In genomic region chr6:43666611-43667400, GRCm38 (mm10) we compare ENCODE assay signal across 8 mouse cellular contexts. TPM values are rescaled to one million over a fixed set of nuclear protein-coding genes. Genes with fewer than 3 reads are reported as not detected.
DNase-seq lines count a peak whose midpoint lies in the region; ATAC-seq and TF ChIP-seq lines count a peak whose summit lies in the region.

No protein-coding gene starts in this region.

- H3K4me1 ChIP-seq in thymus, adult 2 months (replicated peaks; ENCODE audit: control insufficient read depth, insufficient read depth, low read length) = no peaks in the 10 kb centered on the region
- peaks cover 43% of the 10 kb centered on the region for H3K4me1 ChIP-seq in liver, embryonic 12.5 days

- H3K4me2 ChIP-seq in liver, embryonic 12.5 days = peak overlapping the region; percentile 76

- WGBS in thymus, adult 2 months = 87% methylated on average over 7 of the region's 7 CpGs
- WGBS in liver, embryonic 12.5 days (ENCODE audit: insufficient replicate concordance) = 76% methylated on average over 7 of the region's 7 CpGs

- no peak for TF ChIP-seq POLR2A in thymus, adult 2 months (IDR thresholded peaks at IDR 0.05; ENCODE audit: control insufficient read depth, extremely low read depth, insufficient read depth, low read length, poor library complexity)

- DNase-seq in embryo, embryonic 10.5 days (ENCODE audit: low spot score) = peak; percentile 9
- DNase-seq in embryo, embryonic 11 days = no peak
- peak; percentile 2 for DNase-seq in thymus, adult 2 months
- no peak for DNase-seq in thymus, postnatal 4 days
- no peak for DNase-seq in adrenal gland, adult 18-20 months (ENCODE audit: low spot score in 2 of 2)
- no peak for DNase-seq in testis, postnatal 14 days (ENCODE audit: low spot score)

- TF ChIP-seq CTCF in thymus, adult 2 months (IDR thresholded peaks at IDR 0.05; ENCODE audit: borderline replicate concordance, control insufficient read depth, extremely low read depth, insufficient read depth, low read length, poor library complexity) = no peak

- no peak for ATAC-seq in liver, embryonic 12.5 days
- no peak for ATAC-seq in inflammation-experienced regulatory T-cells, adult 6 months

- no peaks in the 10 kb centered on the region for H3K27me3 ChIP-seq in thymus, adult 2 months (ENCODE audit: control insufficient read depth, insufficient read depth, low read length)
- no peaks in the 10 kb centered on the region for H3K27me3 ChIP-seq in liver, embryonic 12.5 days (replicated peaks)

- no peak overlapping the region for H3K27ac ChIP-seq in thymus, adult 2 months (ENCODE audit: control insufficient read depth, insufficient read depth, low read length)
- peak overlapping the region; percentile 87 for H3K27ac ChIP-seq in liver, embryonic 12.5 days

- H3K4me3 ChIP-seq in thymus, adult 2 months (ENCODE audit: control insufficient read depth, insufficient read depth, low read length) = no peak overlapping the region
- H3K4me3 ChIP-seq in liver, embryonic 12.5 days = peak overlapping the region; percentile 85

- H3K9ac ChIP-seq in liver, embryonic 12.5 days = peak overlapping the region; percentile 86

- H3K9me3 ChIP-seq in liver, embryonic 12.5 days (replicated peaks) = no peaks in the 10 kb centered on the region

- H3K36me3 ChIP-seq in thymus, adult 2 months (ENCODE audit: control insufficient read depth, insufficient read depth, low read length) = no peaks in the 10 kb centered on the region
- no peaks in the 10 kb centered on the region for H3K36me3 ChIP-seq in liver, embryonic 12.5 days

RNA-seq across cellular contexts. Expression of gene Tpk1, which starts 0.7 kb away (rescaled TPM):
- polyA plus RNA-seq in thymus, adult 2 months (2012; rRNA removed) = 3.2 and 3.5 TPM in 2 replicates
- 8.0 TPM in 2 replicates for polyA plus RNA-seq in liver, embryonic 12.5 days (2016; fragmentation: Nextera tagmentation; extraction: Ambion mirVana)
- polyA plus RNA-seq in inflammation-experienced regulatory T-cells, adult 6 months (2017; shearing (Covaris generic)) = 10 to 100 TPM; 10.4 to 19.5 (median 11.5) TPM
- total RNA-seq in adrenal gland, adult 18-20 months (2021) = 10 to 100 TPM in 1 of 2 experiments, 1 to 10 TPM in 1; 4.9 to 13.8 TPM

Comparison
In these comparisons a context has a peak if more than half of its experiments do, and no peak if none do; other contexts are left out.
1. DNase-seq: peak in embryo, embryonic 10.5 days (single experiment) and thymus, adult 2 months (single experiment); none in embryo, embryonic 11 days (single experiment), thymus, postnatal 4 days (single experiment), adrenal gland, adult 18-20 months (0 of 2) and testis, postnatal 14 days (single experiment).